Mouse (Mus musculus) kidney, embryonic 16.5 days (tissue): ENCODE results near the gene Alkbh2. TPM values are rescaled to one million over a fixed set of nuclear protein-coding genes. Genes with fewer than 3 reads are reported as not detected.
A peak's percentile ranks its signal among the peaks of the same experiment; 100 is the strongest.

Experiments used
- ATAC-seq: fragments of 200-750 bp; cut with Nextera tagmentation; 2 replicates; pipeline ENCODE4 v1.8.0; 2017; ENCODE audit warnings: moderate TSS enrichment; ENCODE audit not compliant: low FRiP score, low TSS enrichment
- H3K27ac ChIP-seq: fragments of 300-500 bp; sonication (generic); 2 replicates; pipeline ENCODE4 v1.5.1; 2014; ENCODE audit warnings: low read length
- H3K27me3 ChIP-seq: fragments of 300-500 bp; sonication (generic); 2 replicates; pipeline ENCODE4 v1.6.1; 2014; ENCODE audit warnings: low read length, control low read depth, mixed read lengths; ENCODE audit not compliant: insufficient read depth
- H3K36me3 ChIP-seq: fragments of 300-500 bp; sonication (generic); 2 replicates; pipeline ENCODE4 v1.6.1; 2014; ENCODE audit warnings: low read length, control low read depth, mixed read lengths; ENCODE audit not compliant: insufficient read depth
- H3K4me1 ChIP-seq: fragments of 300-500 bp; sonication (generic); 2 replicates; pipeline ENCODE4 v1.6.1; 2014; ENCODE audit warnings: low read length, control low read depth, mixed read lengths; ENCODE audit not compliant: insufficient read depth
- H3K4me2 ChIP-seq: fragments of 300-500 bp; sonication (generic); replicated peaks from 2 replicates; pipeline ENCODE4 v1.6.1; 2014; ENCODE audit warnings: low read depth, low read length
- H3K4me3 ChIP-seq: fragments of 300-500 bp; sonication (generic); 2 replicates; pipeline ENCODE4 v1.5.1; 2014; ENCODE audit warnings: mild to moderate bottlenecking, low read length
- H3K9ac ChIP-seq: fragments of 300-500 bp; sonication (generic); replicated peaks from 2 replicates; pipeline ENCODE4 v1.6.1; 2014; ENCODE audit warnings: low read length
- H3K9me3 ChIP-seq: fragments of 300-500 bp; sonication (generic); 2 replicates; pipeline ENCODE4 v1.6.1; 2016; ENCODE audit warnings: low read length, control low read depth
- WGBS: fragments of 180-500 bp; shearing (Covaris S2); extraction: QIAGEN DNeasy Blood & Tissue Kit; methylation state at CpG from one replicate; pipeline ENCODE4 v1.1.7; 2014; 5-methylcytosine and 5-hydroxymethylcytosine counted together
- polyA plus RNA-seq: library from polyadenylated mRNA; unstranded; fragments of >200 nt; fragmentation: Nextera tagmentation; extraction: Ambion mirVana; gene quantifications from 2 replicates; pipeline ENCODE4 v1.2.1, GENCODE M21; 2015

Gene Alkbh2
- polyA plus RNA-seq, 1 experiment from 2014 or later, result 9.1 TPM

- Histone ChIP-seq H3K4me1 (no peaks in the 10 kb centered on the region), H3K4me2 (no peak overlapping the region), H3K27ac (no peak overlapping the region), H3K27me3 (no peaks in the 10 kb centered on the region), H3K4me3 (no peak overlapping the region), H3K36me3 (peaks cover 65% of the 10 kb centered on the region), H3K9me3 (no peaks in the 10 kb centered on the region), H3K9ac (no peak overlapping the region)
- ATAC-seq, result 0 out of 2 replicates have a peak, but pooled peaks have one; percentile 12
- 52% methylated on average over 16 of the region's 16 CpGs for WGBS
Measured at GRCm38 (mm10) chr5:114106391-114106935, 21.6 kb downstream of the Alkbh2 start.

GRCm38 (mm10) chr5:114102807-114103206 is 25.2 kb downstream of the Alkbh2 start:
- Histone ChIP-seq H3K36me3 (peaks cover 31% of the 10 kb centered on the region), H3K27ac (no peak overlapping the region), H3K4me3 (no peak overlapping the region), H3K9ac (no peak overlapping the region), H3K4me2 (no peak overlapping the region), H3K9me3 (no peaks in the 10 kb centered on the region), H3K4me1 (peaks cover 10% of the 10 kb centered on the region), H3K27me3 (no peaks in the 10 kb centered on the region)
- ATAC-seq, result no peak
- 81% methylated on average over 1 of the region's 1 CpGs for WGBS

- Histone ChIP-seq H3K27me3 (no peaks in the 10 kb centered on the region), H3K27ac (no peak overlapping the region), H3K4me3 (no peak overlapping the region), H3K9ac (no peak overlapping the region), H3K4me2 (no peak overlapping the region), H3K36me3 (peaks cover 28% of the 10 kb centered on the region), H3K4me1 (peaks cover 10% of the 10 kb centered on the region), H3K9me3 (no peaks in the 10 kb centered on the region)
- ATAC-seq, result no peak
- WGBS, result 94% methylated on average over 4 of the region's 4 CpGs
Measured at GRCm38 (mm10) chr5:114101873-114102272, 26.1 kb downstream of the Alkbh2 start.

- H3K9me3 ChIP-seq, result no peaks in the 10 kb centered on the region
- WGBS, result 1% methylated on average over 58 of the region's 64 CpGs
- H3K27ac ChIP-seq, result peak overlapping the region; percentile 49
Measured at GRCm38 (mm10) chr5:114100390-114101099, 27.5 kb downstream of the Alkbh2 start.

GRCm38 (mm10) chr5:114099709-114100389 is 28.2 kb downstream of the Alkbh2 start:
- Histone ChIP-seq H3K4me3 (peak overlapping the region; percentile 75), H3K36me3 (0 out of 2 replicates have a peak, but pooled peaks cover 15% of the 10 kb centered on the region), H3K27me3 (no peaks in the 10 kb centered on the region), H3K27ac (peak overlapping the region; percentile 49), H3K9me3 (no peaks in the 10 kb centered on the region), H3K4me1 (peaks cover 10% of the 10 kb centered on the region), H3K9ac (peak overlapping the region; percentile 90), H3K4me2 (peak overlapping the region; percentile 83)
- 7% methylated on average over 37 of the region's 37 CpGs for WGBS
- peak; percentile 92 for ATAC-seq

More at GRCm38 (mm10) chr5:114100390-114101099, 27.5 kb downstream of the Alkbh2 start:
- H3K4me1 ChIP-seq, result peaks cover 10% of the 10 kb centered on the region
- H3K4me2 ChIP-seq, result peak overlapping the region; percentile 83
- peak overlapping the region; percentile 75 for H3K4me3 ChIP-seq
- peak; percentile 70; the same call in 1 of the 2 replicates for ATAC-seq
- H3K27me3 ChIP-seq, result no peaks in the 10 kb centered on the region
- 0 out of 2 replicates have a peak, but pooled peaks cover 15% of the 10 kb centered on the region for H3K36me3 ChIP-seq
- peak overlapping the region; percentile 90 for H3K9ac ChIP-seq

GRCm38 (mm10) chr5:114091057-114091807 is 36.8 kb downstream of the Alkbh2 start, which contains the start of gene Svop:
Svop (minus strand) TSS chr5:114091570.
- Histone ChIP-seq H3K36me3 (no peaks in the 10 kb centered on the region), H3K27ac (no peak within 1 kb of the TSS), H3K9me3 (no peaks in the 10 kb centered on the region), H3K9ac (no peak within 1 kb of the TSS), H3K4me2 (peak within 1 kb of the TSS; percentile 46), H3K4me1 (peaks cover 7% of the 10 kb centered on the region), H3K4me3 (peak within 1 kb of the TSS; percentile 13; the same call in 1 of the 2 replicates), H3K27me3 (no peaks in the 10 kb centered on the region)
- WGBS, result 3% methylated on average over 40 of the region's 40 CpGs
- peak; percentile 57 for ATAC-seq

GRCm38 (mm10) chr5:114090421-114091013 is 37.5 kb downstream of the Alkbh2 start:
- ATAC-seq, result no peak
- H3K27ac ChIP-seq, result no peak overlapping the region
- 29% methylated on average over 7 of the region's 7 CpGs for WGBS
- H3K9me3 ChIP-seq, result no peaks in the 10 kb centered on the region
- no peak overlapping the region for H3K4me3 ChIP-seq
- H3K4me2 ChIP-seq, result no peak overlapping the region
- peaks cover 7% of the 10 kb centered on the region for H3K4me1 ChIP-seq
- H3K9ac ChIP-seq, result no peak overlapping the region
- no peaks in the 10 kb centered on the region for H3K27me3 ChIP-seq
- no peaks in the 10 kb centered on the region for H3K36me3 ChIP-seq

GRCm38 (mm10) chr5:114087875-114088480 is 40.0 kb downstream of the Alkbh2 start:
- H3K4me3 ChIP-seq, result no peak overlapping the region
- no peak overlapping the region for H3K9ac ChIP-seq
- peaks cover 7% of the 10 kb centered on the region for H3K4me1 ChIP-seq
- no peak overlapping the region for H3K27ac ChIP-seq
- H3K4me2 ChIP-seq, result no peak overlapping the region
- ATAC-seq, result no peak
- H3K9me3 ChIP-seq, result no peaks in the 10 kb centered on the region
- 65% methylated on average over 12 of the region's 12 CpGs for WGBS
- no peaks in the 10 kb centered on the region for H3K36me3 ChIP-seq
- H3K27me3 ChIP-seq, result no peaks in the 10 kb centered on the region

GRCm38 (mm10) chr5:114085501-114085900 is 42.5 kb downstream of the Alkbh2 start:
- no peaks in the 10 kb centered on the region for H3K4me1 ChIP-seq
- 82% methylated on average over 14 of the region's 14 CpGs for WGBS
- no peak overlapping the region for H3K4me3 ChIP-seq
- H3K9me3 ChIP-seq, result no peaks in the 10 kb centered on the region
- no peaks in the 10 kb centered on the region for H3K36me3 ChIP-seq
- no peak overlapping the region for H3K27ac ChIP-seq
- no peak overlapping the region for H3K4me2 ChIP-seq
- no peaks in the 10 kb centered on the region for H3K27me3 ChIP-seq
- no peak overlapping the region for H3K9ac ChIP-seq
- ATAC-seq, result no peak
